Mouse (Mus musculus): Measurements from ENCODE around the gene Krtap29-1. TPM values are rescaled to one million over a fixed set of nuclear protein-coding genes. Genes with fewer than 3 reads are reported as not detected.

The Krtap29-1 gene
- not detected in 2 replicates for polyA plus RNA-seq (2015; fragmentation: Nextera tagmentation; extraction: Ambion mirVana)

- Histone ChIP-seq H3K4me1 (replicated peaks) (no peaks in the 10 kb centered on the region), H3K27me3 (no peaks in the 10 kb centered on the region), H3K4me2 (no peak within 1 kb of the TSS), H3K27ac (replicated peaks) (no peak within 1 kb of the TSS), H3K4me3 (replicated peaks) (no peak within 1 kb of the TSS), H3K36me3 (replicated peaks) (no peaks in the 10 kb centered on the region), H3K9me3 (replicated peaks) (no peaks in the 10 kb centered on the region), H3K9ac (no peak within 1 kb of the TSS)
- ATAC-seq (ENCODE audit: insufficient read depth), result no peak
- 62% methylated on average over 5 of the region's 5 CpGs for WGBS (ENCODE audit: insufficient replicate concordance)
Observed at GRCm38 (mm10) chr11:99978953-99979352, at the start of gene Krtap29-1. Gene Krtap29-1 (minus strand): TSS chr11:99979053.

DNA sequence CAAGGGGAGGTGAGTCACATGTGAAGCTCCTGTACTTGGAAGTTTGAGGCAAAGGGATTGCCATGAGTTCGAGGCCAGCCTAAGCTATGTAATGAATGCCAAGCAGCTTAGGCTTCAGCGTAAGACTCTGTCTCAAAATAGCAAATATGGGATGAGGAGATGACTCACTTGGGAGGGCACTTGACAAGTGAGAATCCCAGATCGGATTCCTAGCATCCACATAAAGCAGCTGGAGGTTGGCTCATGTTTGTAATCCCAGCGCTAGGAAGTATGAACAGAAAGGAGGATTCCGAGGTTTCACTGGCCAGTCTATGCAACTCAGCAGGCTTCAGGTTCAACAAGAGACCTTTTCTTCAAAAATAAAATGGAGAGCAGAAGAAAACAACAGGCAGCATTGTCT is 42.6 kb upstream of the Krtap29-1 start:
- H3K9ac ChIP-seq, result no peak overlapping the region
- H3K4me1 ChIP-seq (replicated peaks), result no peaks in the 10 kb centered on the region
- H3K9me3 ChIP-seq (replicated peaks), result no peaks in the 10 kb centered on the region
- no peak overlapping the region for H3K27ac ChIP-seq (replicated peaks)
- no peak overlapping the region for H3K4me2 ChIP-seq
- no peak for ATAC-seq (ENCODE audit: insufficient read depth)
- 62% methylated on average over 5 of the region's 5 CpGs for WGBS (ENCODE audit: insufficient replicate concordance)
- no peak overlapping the region for H3K4me3 ChIP-seq (replicated peaks)
- H3K36me3 ChIP-seq (replicated peaks), result no peaks in the 10 kb centered on the region
- H3K27me3 ChIP-seq, result no peaks in the 10 kb centered on the region

DNA sequence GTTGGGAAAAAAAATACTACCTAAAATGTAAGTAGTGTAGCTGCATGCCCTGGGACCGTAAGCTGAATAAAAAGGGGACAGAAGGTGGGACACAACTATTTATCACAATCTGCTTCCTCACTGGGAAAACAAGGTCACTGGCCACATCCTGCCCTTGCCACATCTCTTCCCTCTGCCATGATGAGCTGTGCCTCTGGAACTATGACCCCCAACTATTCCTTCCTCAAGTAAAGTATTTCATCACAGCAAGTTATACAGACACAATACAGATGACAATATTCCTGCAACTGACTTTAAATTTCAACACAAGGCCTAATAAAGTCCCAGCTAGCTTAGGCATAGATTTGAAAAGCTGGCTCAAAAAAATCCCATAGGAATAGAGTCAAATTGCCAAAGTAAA is 40.6 kb upstream of the Krtap29-1 start:
- Histone ChIP-seq H3K4me3 (replicated peaks) (no peak overlapping the region), H3K36me3 (replicated peaks) (no peaks in the 10 kb centered on the region), H3K27me3 (no peaks in the 10 kb centered on the region), H3K9ac (no peak overlapping the region), H3K4me2 (no peak overlapping the region), H3K27ac (replicated peaks) (no peak overlapping the region), H3K4me1 (replicated peaks) (no peaks in the 10 kb centered on the region), H3K9me3 (replicated peaks) (no peaks in the 10 kb centered on the region)
- WGBS (ENCODE audit: insufficient replicate concordance), result 45% methylated on average over 1 of the region's 1 CpGs
- no peak for ATAC-seq (ENCODE audit: insufficient read depth)

GRCm38 (mm10) chr11:100016112-100016511 is 37.3 kb upstream of the Krtap29-1 start, which contains the start of gene Krt33a:
Gene Krt33a (minus strand): TSS chr11:100016212.
- ATAC-seq (ENCODE audit: insufficient read depth), result no peak
- H3K27me3 ChIP-seq, result no peaks in the 10 kb centered on the region
- no peaks in the 10 kb centered on the region for H3K36me3 ChIP-seq (replicated peaks)
- WGBS (ENCODE audit: insufficient replicate concordance), result 64% methylated on average over 4 of the region's 4 CpGs
- no peak within 1 kb of the TSS for H3K27ac ChIP-seq (replicated peaks)
- H3K4me3 ChIP-seq (replicated peaks), result no peak within 1 kb of the TSS
- H3K4me1 ChIP-seq (replicated peaks), result no peaks in the 10 kb centered on the region
- no peak within 1 kb of the TSS for H3K4me2 ChIP-seq
- H3K9me3 ChIP-seq (replicated peaks), result no peaks in the 10 kb centered on the region
- H3K9ac ChIP-seq, result no peak within 1 kb of the TSS

- H3K27ac ChIP-seq (replicated peaks), result no peak overlapping the region
- WGBS (ENCODE audit: insufficient replicate concordance), result 45% methylated on average over 4 of the region's 4 CpGs
- no peak for ATAC-seq (ENCODE audit: insufficient read depth)
Observed at GRCm38 (mm10) chr11:100013691-100014171, 34.9 kb upstream of the Krtap29-1 start.

DNA sequence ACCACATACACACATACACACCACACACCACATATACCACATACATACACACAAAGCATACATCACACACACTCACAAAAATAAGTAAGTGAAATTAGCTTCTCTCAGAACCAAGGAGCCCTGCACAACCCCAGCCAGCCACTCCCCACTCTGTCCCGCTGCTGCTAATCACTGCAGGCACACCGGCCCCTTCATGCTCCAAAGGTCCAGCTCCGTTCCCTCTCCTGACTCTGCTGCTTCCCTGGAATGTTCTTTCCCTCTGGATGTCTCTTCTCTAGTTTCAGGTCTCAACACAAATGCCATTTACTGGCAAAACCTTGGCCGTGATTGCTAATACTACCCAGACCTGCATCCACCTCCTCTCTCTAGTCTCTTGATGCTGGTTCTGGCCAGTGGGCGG is 31.8 kb upstream of the Krtap29-1 start:
- 67% methylated on average over 5 of the region's 5 CpGs for WGBS (ENCODE audit: insufficient replicate concordance)
- no peak overlapping the region for H3K9ac ChIP-seq
- H3K4me2 ChIP-seq, result no peak overlapping the region
- no peaks in the 10 kb centered on the region for H3K9me3 ChIP-seq (replicated peaks)
- no peak overlapping the region for H3K27ac ChIP-seq (replicated peaks)
- no peaks in the 10 kb centered on the region for H3K4me1 ChIP-seq (replicated peaks)
- no peak for ATAC-seq (ENCODE audit: insufficient read depth)
- H3K4me3 ChIP-seq (replicated peaks), result no peak overlapping the region
- H3K36me3 ChIP-seq (replicated peaks), result no peaks in the 10 kb centered on the region
- H3K27me3 ChIP-seq, result no peaks in the 10 kb centered on the region

More at GRCm38 (mm10) chr11:100013691-100014171, 34.9 kb upstream of the Krtap29-1 start:
- Histone ChIP-seq H3K9ac (no peak overlapping the region), H3K4me3 (replicated peaks) (no peak overlapping the region), H3K4me1 (replicated peaks) (no peaks in the 10 kb centered on the region), H3K4me2 (no peak overlapping the region), H3K9me3 (replicated peaks) (no peaks in the 10 kb centered on the region), H3K36me3 (replicated peaks) (no peaks in the 10 kb centered on the region), H3K27me3 (no peaks in the 10 kb centered on the region)

DNA sequence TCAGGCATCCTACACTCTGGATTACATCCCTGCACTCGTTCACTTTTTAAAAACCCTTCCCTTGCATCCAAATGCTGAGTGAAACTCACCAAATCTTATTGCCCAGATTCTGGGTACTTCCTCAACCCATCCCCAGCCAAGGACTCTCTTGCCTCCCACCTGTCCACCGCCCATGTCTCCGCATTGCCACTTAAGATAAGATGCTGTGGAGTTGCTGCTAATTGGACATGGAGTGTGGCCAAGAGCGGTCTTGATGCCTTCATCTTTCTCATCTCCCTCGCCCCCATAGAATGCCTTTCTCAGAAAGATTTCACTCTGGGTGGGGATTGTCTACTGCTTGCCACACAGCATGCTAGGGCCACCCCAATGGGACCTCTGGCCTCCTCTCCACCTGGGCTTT is 29.5 kb upstream of the Krtap29-1 start:
- Histone ChIP-seq H3K9ac (no peak overlapping the region), H3K36me3 (replicated peaks) (no peaks in the 10 kb centered on the region), H3K27me3 (no peaks in the 10 kb centered on the region), H3K4me2 (no peak overlapping the region), H3K9me3 (replicated peaks) (no peaks in the 10 kb centered on the region), H3K27ac (replicated peaks) (no peak overlapping the region), H3K4me3 (replicated peaks) (no peak overlapping the region), H3K4me1 (replicated peaks) (no peaks in the 10 kb centered on the region)
- WGBS (ENCODE audit: insufficient replicate concordance), result 57% methylated on average over 5 of the region's 5 CpGs
- ATAC-seq (ENCODE audit: insufficient read depth), result no peak

DNA sequence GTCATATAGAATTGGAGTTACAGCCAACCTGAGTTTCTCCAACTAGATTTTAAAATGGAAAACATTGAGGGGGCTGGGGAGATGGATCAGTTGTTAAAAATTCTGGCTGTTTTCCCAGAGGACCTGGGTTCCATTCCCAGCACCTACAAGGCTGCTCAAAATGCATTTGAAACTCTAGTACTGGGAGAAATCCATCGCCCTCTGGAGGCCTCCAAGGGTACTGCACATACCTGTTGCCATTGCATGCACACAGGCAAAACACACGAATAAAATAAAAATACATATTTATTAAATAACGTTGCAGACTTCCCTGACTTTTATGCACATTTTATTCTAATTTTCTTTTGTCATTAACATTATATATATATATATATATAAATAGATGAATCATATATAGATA is 27.8 kb upstream of the Krtap29-1 start:
- H3K27ac ChIP-seq (replicated peaks), result no peak overlapping the region
- no peaks in the 10 kb centered on the region for H3K9me3 ChIP-seq (replicated peaks)
- H3K4me3 ChIP-seq (replicated peaks), result no peak overlapping the region
- no peak overlapping the region for H3K9ac ChIP-seq
- no peaks in the 10 kb centered on the region for H3K27me3 ChIP-seq
- H3K4me1 ChIP-seq (replicated peaks), result no peaks in the 10 kb centered on the region
- WGBS (ENCODE audit: insufficient replicate concordance), result 33% methylated on average over 3 of the region's 3 CpGs
- no peaks in the 10 kb centered on the region for H3K36me3 ChIP-seq (replicated peaks)
- no peak for ATAC-seq (ENCODE audit: insufficient read depth)
- H3K4me2 ChIP-seq, result no peak overlapping the region

DNA sequence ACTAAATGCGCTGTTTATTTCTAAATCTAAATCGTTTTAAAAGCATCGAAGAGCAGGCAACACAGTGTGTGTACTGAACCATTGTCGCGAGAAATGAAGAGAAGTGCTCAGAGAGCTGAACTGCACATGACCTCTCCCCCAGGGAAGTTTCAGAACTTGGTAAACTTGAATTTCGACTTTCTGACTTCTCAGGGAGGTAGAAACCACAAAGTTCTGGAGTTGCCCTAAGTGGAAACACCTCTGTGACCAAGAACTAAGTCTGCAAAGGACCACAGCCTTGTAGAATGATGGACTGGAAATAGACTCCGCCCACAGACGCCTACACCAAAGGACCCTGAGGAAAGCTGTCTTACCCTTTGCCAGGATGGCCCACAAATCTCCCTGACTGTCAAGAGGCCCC is 27.1 kb upstream of the Krtap29-1 start:
- ATAC-seq (ENCODE audit: insufficient read depth), result no peak
- Histone ChIP-seq H3K27ac (replicated peaks) (no peak overlapping the region), H3K4me3 (replicated peaks) (no peak overlapping the region), H3K36me3 (replicated peaks) (no peaks in the 10 kb centered on the region), H3K9me3 (replicated peaks) (no peaks in the 10 kb centered on the region), H3K4me1 (replicated peaks) (no peaks in the 10 kb centered on the region), H3K27me3 (no peaks in the 10 kb centered on the region), H3K4me2 (no peak overlapping the region), H3K9ac (no peak overlapping the region)
- WGBS (ENCODE audit: insufficient replicate concordance), result 66% methylated on average over 8 of the region's 8 CpGs

DNA sequence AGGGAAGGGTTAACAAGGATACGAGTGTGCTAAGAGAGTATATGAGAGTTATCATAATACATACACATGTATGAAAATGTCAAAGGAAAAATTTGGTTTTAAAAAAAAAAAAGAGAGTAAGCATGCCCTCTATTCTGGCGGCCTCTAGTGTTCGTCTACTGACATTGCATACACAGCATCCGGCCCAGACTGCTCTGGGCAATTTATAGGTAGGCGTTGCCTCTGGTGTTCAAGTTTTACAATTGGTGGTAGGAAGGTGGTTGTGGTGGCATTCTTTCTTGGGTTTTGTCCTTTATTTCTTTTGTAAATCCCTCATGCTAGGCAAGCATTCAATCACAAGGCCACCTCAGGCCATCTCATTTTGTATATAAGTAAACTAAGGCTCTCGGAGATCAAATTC is 26.0 kb upstream of the Krtap29-1 start:
- 23% methylated on average over 6 of the region's 6 CpGs for WGBS (ENCODE audit: insufficient replicate concordance)
- no peak overlapping the region for H3K4me3 ChIP-seq (replicated peaks)
- ATAC-seq (ENCODE audit: insufficient read depth), result no peak
- H3K36me3 ChIP-seq (replicated peaks), result no peaks in the 10 kb centered on the region
- no peaks in the 10 kb centered on the region for H3K27me3 ChIP-seq
- H3K9ac ChIP-seq, result no peak overlapping the region
- no peak overlapping the region for H3K4me2 ChIP-seq
- H3K9me3 ChIP-seq (replicated peaks), result no peaks in the 10 kb centered on the region
- no peaks in the 10 kb centered on the region for H3K4me1 ChIP-seq (replicated peaks)
- H3K27ac ChIP-seq (replicated peaks), result no peak overlapping the region

DNA sequence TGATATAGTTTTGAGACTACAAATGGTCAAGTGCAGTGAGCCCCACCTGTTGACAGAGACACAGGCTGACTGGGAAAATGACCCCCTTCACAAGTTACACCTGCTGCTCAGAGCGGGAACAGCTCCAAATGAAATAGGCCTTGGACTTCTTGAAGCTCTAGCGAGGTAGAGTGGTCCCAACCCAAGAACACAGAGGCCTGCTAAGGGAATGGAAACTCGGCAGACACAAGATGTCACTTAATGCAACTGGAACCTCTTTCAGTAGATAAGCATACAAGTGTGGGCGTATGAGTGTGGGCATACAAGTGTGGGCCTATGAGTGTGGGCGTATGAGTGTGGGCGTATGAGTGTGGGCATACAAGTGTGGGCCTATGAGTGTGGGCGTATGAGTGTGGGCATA is 20.2 kb upstream of the Krtap29-1 start:
- H3K4me1 ChIP-seq (replicated peaks), result no peaks in the 10 kb centered on the region
- H3K4me2 ChIP-seq, result no peak overlapping the region
- H3K36me3 ChIP-seq (replicated peaks), result no peaks in the 10 kb centered on the region
- peaks cover 9% of the 10 kb centered on the region; the same call in 1 of the 2 replicates for H3K27me3 ChIP-seq
- 73% methylated on average over 7 of the region's 7 CpGs for WGBS (ENCODE audit: insufficient replicate concordance)
- H3K27ac ChIP-seq (replicated peaks), result no peak overlapping the region
- no peak overlapping the region for H3K4me3 ChIP-seq (replicated peaks)
- ATAC-seq (ENCODE audit: insufficient read depth), result no peak
- H3K9ac ChIP-seq, result no peak overlapping the region
- no peaks in the 10 kb centered on the region for H3K9me3 ChIP-seq (replicated peaks)

DNA sequence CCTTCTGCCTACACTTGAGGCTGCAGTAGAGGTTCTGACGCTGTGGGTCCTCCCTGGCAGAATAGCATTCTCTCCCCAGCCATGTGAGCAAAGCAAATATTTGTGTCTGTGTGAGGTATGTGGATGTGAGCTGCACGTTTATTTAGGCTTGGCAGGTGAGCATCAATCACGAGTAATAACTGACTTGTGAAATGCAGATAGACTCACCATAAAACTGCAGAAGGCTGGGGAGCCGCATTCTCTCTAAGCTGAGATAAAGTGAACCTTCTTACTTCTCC is 15.5 kb upstream of the Krtap29-1 start:
- 41% methylated on average over 4 of the region's 4 CpGs for WGBS (ENCODE audit: insufficient replicate concordance)
- ATAC-seq (ENCODE audit: insufficient read depth), result no peak

More for the DNA sequence above, 15.5 kb upstream of the Krtap29-1 start:
- no peak overlapping the region for H3K4me2 ChIP-seq
- no peak overlapping the region for H3K4me3 ChIP-seq (replicated peaks)
- H3K9ac ChIP-seq, result no peak overlapping the region
- H3K27me3 ChIP-seq, result peaks cover 20% of the 10 kb centered on the region; the same call in 1 of the 2 replicates
- H3K9me3 ChIP-seq (replicated peaks), result no peaks in the 10 kb centered on the region
- no peaks in the 10 kb centered on the region for H3K4me1 ChIP-seq (replicated peaks)
- H3K27ac ChIP-seq (replicated peaks), result no peak overlapping the region
- H3K36me3 ChIP-seq (replicated peaks), result no peaks in the 10 kb centered on the region

Data from liver, embryonic 15.5 days (tissue).